Mouse (Mus musculus) MN1 (cell line): ENCODE measurements around the gene Crlf3.
"Not testable (repeated sequence)": the region's sequence is repeated elsewhere in the genome, so short reads cannot be mapped to it uniquely, and the experiment has no call there.

Experiments used
- DNase-seq: peaks from one replicate; pipeline ENCODE4 v3.0.0-alpha.2; 2016; ENCODE audit warnings: low spot score

Gene Crlf3

DNA sequence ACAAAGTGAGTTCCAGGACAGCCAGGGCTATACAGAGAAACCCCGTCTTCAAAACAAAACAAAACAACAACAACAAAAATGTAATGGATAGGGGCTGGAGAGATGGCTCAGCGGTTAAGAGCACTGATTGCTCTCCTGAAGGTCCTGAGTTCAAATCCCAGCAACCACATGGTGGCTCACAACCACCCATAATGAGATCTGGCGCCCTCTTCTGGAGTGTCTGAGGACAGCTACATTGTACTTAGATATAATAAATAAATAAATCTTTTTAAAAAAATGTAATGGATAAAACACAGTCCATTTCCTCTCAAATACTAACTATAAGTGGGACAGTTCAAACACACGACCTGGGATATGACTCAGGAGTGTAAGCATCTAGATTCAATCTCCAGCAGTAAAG, 14.4 kb downstream of the Crlf3 start:
- DNase-seq, result not testable (repeated sequence)

DNA sequence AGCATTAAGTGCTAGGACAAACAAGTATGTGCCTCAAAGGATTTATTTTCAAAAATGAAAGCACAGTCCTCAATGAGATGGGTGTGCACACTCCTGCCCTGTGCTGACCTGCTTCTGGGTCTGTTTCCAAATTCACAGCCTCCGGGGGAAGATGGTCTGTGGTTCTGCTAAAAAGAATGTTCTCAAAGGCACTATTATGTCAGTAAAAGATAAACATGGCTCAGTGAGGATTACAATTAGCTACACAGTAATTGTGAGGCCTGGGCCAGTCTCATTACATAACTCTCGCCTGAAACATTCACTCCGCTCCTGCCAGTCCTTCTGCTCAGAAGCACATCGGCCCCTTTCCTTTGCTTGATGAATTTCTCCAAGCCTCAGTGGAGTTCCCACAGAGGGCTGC, 18.6 kb downstream of the Crlf3 start:
- peak; percentile 28 for DNase-seq

DNA sequence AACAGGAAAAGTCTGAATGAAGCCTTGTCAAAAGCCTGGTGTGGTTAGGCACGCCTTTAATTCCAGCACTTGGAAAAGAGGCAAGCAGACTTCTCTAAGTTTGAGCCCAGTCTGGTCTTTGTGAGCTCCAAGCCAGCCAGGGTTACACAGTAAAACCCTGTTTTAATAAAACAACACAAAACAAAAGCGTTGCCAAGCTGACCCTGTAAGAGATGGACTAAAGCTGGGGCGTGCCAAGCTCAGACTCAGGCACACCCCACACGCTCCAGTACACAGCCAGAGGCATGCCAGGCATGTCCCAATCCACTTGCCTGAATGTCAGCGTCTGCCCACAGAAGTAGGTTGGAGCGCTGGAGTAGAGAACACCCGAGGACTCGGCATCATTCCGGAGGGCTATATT, 24.6 kb downstream of the Crlf3 start:
- DNase-seq, result no peak

DNA sequence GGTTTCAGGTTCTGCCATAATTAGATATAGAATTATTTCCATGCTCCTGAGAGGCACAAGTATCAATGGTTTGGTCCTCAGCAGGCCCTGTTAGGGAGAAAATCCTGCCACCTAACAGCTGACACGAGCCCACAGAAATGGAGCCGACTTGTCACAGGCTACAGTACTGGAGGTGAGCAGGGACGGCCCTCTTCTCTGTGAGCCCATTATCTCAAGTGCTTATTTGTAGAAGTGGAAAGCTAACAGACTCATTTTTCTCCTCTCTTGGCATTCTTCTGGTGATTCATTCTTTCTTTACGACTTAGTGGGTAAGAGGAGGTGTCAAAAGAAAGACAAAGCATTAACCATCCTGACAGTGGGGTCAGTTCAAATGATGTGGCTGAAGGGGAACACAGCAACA, 26.1 kb downstream of the Crlf3 start:
- no peak for DNase-seq

DNA sequence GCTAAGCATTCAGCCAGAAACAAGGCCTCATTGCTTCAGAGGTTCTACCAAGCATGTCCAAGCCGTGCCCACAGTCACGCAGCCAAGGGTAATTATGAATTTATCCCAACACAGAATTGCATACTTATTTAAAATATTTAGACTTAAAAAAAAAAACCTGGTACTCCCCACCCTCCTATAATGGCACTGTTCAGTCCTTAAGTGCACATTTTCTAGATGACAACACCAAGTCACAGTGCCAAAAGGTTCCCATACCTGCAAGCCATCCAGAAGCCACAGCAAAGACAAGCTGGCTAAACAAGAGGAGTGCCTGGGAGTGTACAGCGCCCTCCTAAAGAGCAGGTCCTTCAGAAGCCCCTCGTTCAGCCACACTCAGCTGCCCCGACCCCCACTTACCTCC, 27.6 kb downstream of the Crlf3 start:
- no peak for DNase-seq

DNA sequence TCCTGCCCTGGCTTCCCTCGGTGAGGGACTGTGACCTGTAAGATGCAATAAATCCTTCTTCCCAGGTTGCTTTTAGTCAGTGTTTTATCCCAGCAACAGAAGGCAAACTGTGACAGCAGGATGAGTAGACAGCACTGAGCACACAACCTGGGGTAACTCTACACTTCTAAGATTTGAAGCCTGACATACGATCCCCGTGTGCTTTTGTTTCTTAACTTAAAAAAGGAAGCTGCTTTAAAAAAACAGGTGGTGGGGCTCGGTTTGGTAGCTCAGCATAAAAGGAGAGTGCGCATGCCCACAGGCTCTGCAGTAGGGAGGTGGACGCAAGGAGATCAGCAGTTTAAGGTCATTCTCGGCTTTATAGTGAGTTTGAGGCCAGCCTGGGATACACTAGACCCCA, 28.3 kb downstream of the Crlf3 start:
- DNase-seq, result no peak

DNA sequence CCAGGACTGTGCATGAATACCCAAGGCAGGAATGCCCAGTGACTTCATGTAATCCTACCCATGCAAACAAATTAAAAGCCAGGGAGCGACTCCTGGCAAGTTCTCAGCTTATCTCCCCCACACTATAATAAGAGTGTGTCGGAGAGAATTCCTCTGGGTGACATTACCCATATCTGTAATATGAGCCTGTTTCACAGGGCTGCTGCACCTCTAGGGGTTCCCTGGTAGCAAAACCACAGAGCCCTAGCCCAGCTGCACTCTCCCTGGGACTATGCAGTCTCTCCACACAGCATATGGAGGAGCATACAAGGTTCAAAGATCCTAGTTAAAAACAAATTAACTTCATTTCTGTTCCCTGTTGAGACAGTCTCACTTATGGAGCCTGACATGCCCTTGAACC, 30.7 kb downstream of the Crlf3 start:
- DNase-seq, result peak; percentile 32

DNA sequence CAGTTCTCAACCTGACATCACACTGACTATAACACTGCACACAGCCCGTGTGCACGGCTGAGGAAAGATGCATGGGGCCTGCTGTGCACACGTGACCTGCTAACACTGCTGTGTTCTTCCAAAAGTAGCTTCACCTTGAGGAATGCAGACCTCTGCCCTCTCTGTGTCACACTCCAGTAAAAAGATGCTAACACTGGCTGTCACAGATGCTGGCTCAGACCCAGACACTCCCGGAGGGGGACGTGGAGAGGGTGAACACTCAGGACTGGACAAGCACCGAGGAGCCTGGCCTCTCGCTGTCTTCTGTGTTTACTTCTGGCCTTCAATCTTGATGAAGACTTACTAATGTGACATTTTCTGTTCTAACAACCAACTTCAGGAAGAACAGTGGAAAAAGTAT, 33.9 kb downstream of the Crlf3 start:
- DNase-seq, result no peak

DNA sequence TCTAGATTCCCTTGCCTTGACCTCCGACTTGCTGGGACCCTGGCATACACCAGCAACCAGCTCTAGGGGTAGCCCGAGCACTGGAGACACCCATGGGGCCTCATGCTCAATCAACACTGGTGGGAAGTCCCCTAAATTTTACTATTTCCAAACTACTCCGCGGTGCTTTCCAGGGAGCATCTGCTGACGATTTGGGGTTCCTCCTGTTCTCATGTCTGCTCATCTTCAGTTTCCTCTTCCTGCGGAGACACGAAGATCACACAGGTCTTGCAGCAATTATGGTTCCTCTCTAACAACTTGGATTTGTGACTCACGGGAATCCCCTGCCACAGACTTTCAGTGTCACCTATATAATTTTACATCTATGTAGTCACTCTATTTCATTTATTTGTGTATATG, 37.4 kb downstream of the Crlf3 start:
- no peak for DNase-seq

DNA sequence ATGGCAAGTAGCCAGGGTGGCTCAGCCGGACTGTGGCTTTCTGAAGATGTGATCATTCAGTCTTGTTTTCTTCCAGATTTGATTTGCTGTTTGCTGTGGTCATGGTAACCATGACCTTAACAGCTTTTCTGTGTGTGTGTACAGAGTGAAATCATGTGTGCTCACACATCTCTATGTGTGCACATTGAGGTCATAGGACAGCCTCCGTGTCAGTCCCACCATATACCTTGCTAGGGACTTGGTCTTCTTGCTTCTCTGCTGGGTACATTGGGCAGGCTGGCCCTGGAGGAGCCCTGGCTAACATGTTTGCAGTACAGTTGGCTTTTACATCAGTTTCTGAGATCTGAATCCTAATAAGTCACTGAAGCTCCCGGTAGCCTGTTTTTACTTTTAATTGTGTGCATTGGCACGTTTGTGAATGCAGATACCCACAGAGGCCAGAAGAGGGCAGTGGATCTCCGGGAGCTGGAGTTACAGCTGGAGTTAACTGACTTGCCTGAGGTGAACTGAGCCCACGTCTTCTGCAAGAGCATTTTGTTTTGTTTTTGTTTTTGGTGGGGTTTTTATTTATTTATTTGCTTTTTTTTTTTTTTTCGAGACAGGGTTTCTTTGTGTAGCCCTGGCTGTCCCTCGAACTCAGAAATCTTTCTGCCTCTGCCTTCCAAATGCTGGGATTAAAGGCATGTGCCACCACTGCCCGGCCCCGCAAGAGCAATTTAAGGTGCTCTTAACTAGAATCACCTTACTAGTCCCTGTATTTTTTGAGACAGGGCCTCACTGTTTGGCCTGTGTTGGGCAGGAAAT, 38.0 kb downstream of the Crlf3 start:
- DNase-seq, result peak; percentile 17

DNA sequence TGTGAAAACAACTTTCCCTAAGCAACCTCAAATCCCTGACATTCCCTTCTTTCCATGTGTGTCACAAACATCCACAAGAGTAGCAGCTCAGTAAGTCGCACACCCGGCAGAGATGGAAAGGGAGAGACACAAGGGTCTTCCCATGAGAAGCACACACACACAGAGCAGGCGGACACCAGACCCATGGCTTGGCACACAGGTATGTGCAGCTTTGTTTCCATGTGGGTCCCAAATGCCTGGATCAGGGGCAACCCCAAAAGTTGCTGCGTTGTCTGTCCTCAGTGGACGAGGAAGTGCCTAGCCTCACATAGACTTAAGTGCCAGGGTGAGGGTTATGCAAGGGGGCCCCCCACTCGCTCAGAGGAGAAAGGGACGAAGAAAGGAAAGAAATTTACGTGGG, 43.3 kb downstream of the Crlf3 start:
- DNase-seq, result no peak

DNA sequence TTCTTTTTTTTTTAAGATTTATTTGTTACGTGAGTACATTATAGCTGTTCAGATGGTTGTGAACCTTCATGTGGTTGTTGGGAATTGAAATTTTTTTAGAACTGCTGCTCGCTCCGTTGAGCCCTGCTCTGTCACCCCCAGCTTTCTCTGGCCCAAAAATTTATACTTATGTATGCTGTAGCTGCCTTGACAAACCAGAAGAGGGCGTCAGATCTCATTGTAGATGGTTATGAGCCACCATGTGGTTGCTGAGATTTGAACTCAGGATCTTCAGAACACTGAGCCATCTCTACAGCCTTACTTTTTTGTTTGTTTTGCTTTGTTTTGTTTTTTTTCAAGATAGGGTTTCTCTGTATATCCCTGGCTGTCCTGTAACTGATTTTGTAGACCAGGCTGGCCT, 59.5 kb downstream of the Crlf3 start:
- no peak for DNase-seq

DNA sequence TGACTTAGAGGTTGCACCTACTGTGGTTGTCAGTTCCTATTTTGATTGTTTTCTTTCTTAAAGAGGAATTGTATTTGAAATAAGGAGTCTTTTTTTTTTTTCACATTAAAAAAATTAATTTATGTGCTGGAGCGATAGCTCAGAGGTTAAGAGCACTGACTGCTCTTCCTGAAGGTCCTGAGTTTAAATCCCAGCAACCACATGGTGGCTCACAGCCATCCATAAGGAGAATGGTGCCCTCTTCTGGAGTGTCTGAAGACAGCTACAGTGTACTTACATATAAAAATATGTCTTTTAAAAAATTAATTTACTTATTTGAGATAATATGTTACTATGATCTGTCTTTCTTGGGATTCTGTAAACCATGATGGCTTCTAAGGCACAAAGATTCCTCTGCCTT, 61.0 kb downstream of the Crlf3 start:
- no peak for DNase-seq

DNA sequence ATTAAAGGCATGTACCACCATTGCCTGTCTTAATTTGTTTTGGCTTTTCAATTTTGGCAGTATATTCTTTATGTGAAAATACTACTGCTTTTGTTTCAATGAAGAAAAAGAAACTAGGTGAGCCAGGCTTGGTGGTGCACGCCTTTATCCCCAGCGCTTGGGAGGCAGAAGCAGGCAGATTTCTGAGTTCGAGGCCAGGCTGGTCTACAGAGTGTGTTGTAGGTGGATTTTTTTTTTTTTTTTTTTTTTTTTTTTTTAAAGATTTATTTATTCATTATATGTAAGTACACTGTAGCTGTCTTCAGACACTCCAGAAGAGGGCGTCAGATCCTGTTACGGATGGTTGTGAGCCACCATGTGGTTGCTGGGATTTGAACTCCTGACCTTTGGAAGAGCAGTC, 64.3 kb downstream of the Crlf3 start:
- DNase-seq, result not testable (repeated sequence)
